Mouse (Mus musculus) lung, embryonic 15.5 days (tissue): ENCODE data around the gene Adora2b. TPM values are rescaled to one million over a fixed set of nuclear protein-coding genes. Genes with fewer than 3 reads are reported as not detected.

Experiments
- ATAC-seq: fragments of 200-750 bp; cut with Nextera tagmentation; 2 replicates; pipeline ENCODE4 v1.8.0; 2017; ENCODE audit warnings: moderate number of reproducible peaks, borderline replicate concordance; ENCODE audit not compliant: low FRiP score, low TSS enrichment; ENCODE audit errors: extremely low read depth
- H3K27ac ChIP-seq: fragments of 300-500 bp; sonication (generic); 2 replicates; pipeline ENCODE4 v1.5.1; 2015; ENCODE audit warnings: moderate library complexity, mild to moderate bottlenecking, inconsistent platforms
- H3K27me3 ChIP-seq: fragments of 300-500 bp; sonication (generic); 2 replicates; pipeline ENCODE4 v1.6.1; 2015; ENCODE audit warnings: inconsistent platforms
- H3K36me3 ChIP-seq: fragments of 300-500 bp; sonication (generic); 2 replicates; pipeline ENCODE4 v1.6.1; 2015; ENCODE audit warnings: inconsistent platforms
- H3K4me1 ChIP-seq: fragments of 300-500 bp; sonication (generic); 2 replicates; pipeline ENCODE4 v1.6.1; 2015; ENCODE audit warnings: inconsistent platforms
- H3K4me2 ChIP-seq: fragments of 300-500 bp; sonication (generic); 2 replicates; pipeline ENCODE4 v1.6.1; 2015; ENCODE audit warnings: inconsistent platforms, mild to moderate bottlenecking, moderate library complexity
- H3K4me3 ChIP-seq: fragments of 300-500 bp; sonication (generic); 2 replicates; pipeline ENCODE4 v1.5.1; 2015; ENCODE audit warnings: mild to moderate bottlenecking, inconsistent platforms
- H3K9ac ChIP-seq: fragments of 300-500 bp; sonication (generic); 2 replicates; pipeline ENCODE4 v1.6.1; 2015; ENCODE audit warnings: inconsistent platforms
- H3K9me3 ChIP-seq: fragments of 300-500 bp; sonication (generic); 2 replicates; pipeline ENCODE4 v1.6.1; 2016; ENCODE audit warnings: inconsistent platforms
- WGBS: fragments of 180-500 bp; shearing (Covaris S2); methylation state at CpG from one replicate; pipeline ENCODE4 v1.1.7; 2015; 5-methylcytosine and 5-hydroxymethylcytosine counted together
- polyA plus RNA-seq: library from polyadenylated mRNA; unstranded; fragments of >200 nt; fragmentation: Nextera tagmentation; extraction: Ambion mirVana; gene quantifications from 2 replicates; pipeline ENCODE4 v1.2.1, GENCODE M21; 2015

The Adora2b gene
- polyA plus RNA-seq, 1 experiment from 2014 or later = 3.2 TPM

GRCm38 (mm10) chr11:62224797-62225196 is 24.0 kb upstream of the Adora2b start:
- Histone ChIP-seq H3K9ac (no peak overlapping the region), H3K27me3 (no peaks in the 10 kb centered on the region), H3K4me1 (no peaks in the 10 kb centered on the region), H3K36me3 (no peaks in the 10 kb centered on the region), H3K4me2 (no peak overlapping the region), H3K4me3 (no peak overlapping the region), H3K27ac (no peak overlapping the region), H3K9me3 (no peaks in the 10 kb centered on the region)
- no peak for ATAC-seq
- WGBS = 49% methylated on average over 4 of the region's 4 CpGs

GRCm38 (mm10) chr11:62240631-62241261 is 8.0 kb upstream of the Adora2b start:
- Histone ChIP-seq H3K4me1 (no peaks in the 10 kb centered on the region), H3K4me3 (no peak overlapping the region), H3K27me3 (no peaks in the 10 kb centered on the region), H3K9me3 (no peaks in the 10 kb centered on the region), H3K9ac (no peak overlapping the region), H3K27ac (no peak overlapping the region), H3K4me2 (no peak overlapping the region), H3K36me3 (no peaks in the 10 kb centered on the region)
- 51% methylated on average over 12 of the region's 12 CpGs for WGBS
- ATAC-seq = no peak

GRCm38 (mm10) chr11:62243871-62244270 is 4.9 kb upstream of the Adora2b start:
- H3K4me2 ChIP-seq = no peak overlapping the region
- H3K4me1 ChIP-seq = peaks cover 4% of the 10 kb centered on the region; the same call in 1 of the 2 replicates
- no peak for ATAC-seq
- 82% methylated on average over 8 of the region's 8 CpGs for WGBS
- H3K27me3 ChIP-seq = peaks cover 14% of the 10 kb centered on the region; the same call in 1 of the 2 replicates
- H3K9me3 ChIP-seq = no peaks in the 10 kb centered on the region
- H3K9ac ChIP-seq = no peak overlapping the region
- no peak overlapping the region for H3K27ac ChIP-seq
- H3K4me3 ChIP-seq = no peak overlapping the region
- no peaks in the 10 kb centered on the region for H3K36me3 ChIP-seq

- Histone ChIP-seq H3K9ac (no peak overlapping the region), H3K4me2 (no peak overlapping the region), H3K27ac (no peak overlapping the region), H3K36me3 (no peaks in the 10 kb centered on the region), H3K4me3 (no peak overlapping the region), H3K9me3 (no peaks in the 10 kb centered on the region), H3K27me3 (peaks cover 20% of the 10 kb centered on the region; the same call in 1 of the 2 replicates), H3K4me1 (peaks cover 10% of the 10 kb centered on the region)
- ATAC-seq = no peak
- WGBS = 84% methylated on average over 4 of the region's 4 CpGs
These were observed 4.3 kb upstream of the Adora2b start for GRCm38 (mm10) chr11:62244471-62244870.

- Histone ChIP-seq H3K9me3 (no peaks in the 10 kb centered on the region), H3K27me3 (peaks cover 36% of the 10 kb centered on the region; the same call in 1 of the 2 replicates), H3K4me3 (peak overlapping the region; percentile 61), H3K27ac (peak overlapping the region; percentile 80; the same call in 1 of the 2 replicates), H3K4me2 (peak overlapping the region; percentile 100), H3K9ac (peak overlapping the region; percentile 40), H3K36me3 (no peaks in the 10 kb centered on the region), H3K4me1 (peaks cover 27% of the 10 kb centered on the region)
- ATAC-seq = no peak
- 31% methylated on average over 18 of the region's 18 CpGs for WGBS
These were observed 904 bp upstream of the Adora2b start for GRCm38 (mm10) chr11:62247759-62248400.

- peak overlapping the region; percentile 61 for H3K4me3 ChIP-seq
These were observed 668 bp downstream of the Adora2b start for GRCm38 (mm10) chr11:62249266-62250037.

GRCm38 (mm10) chr11:62251047-62251446 is 2.3 kb downstream of the Adora2b start:
- Histone ChIP-seq H3K27me3 (peaks cover 36% of the 10 kb centered on the region; the same call in 1 of the 2 replicates), H3K27ac (no peak overlapping the region), H3K4me1 (peaks cover 27% of the 10 kb centered on the region), H3K4me3 (no peak overlapping the region), H3K9me3 (no peaks in the 10 kb centered on the region), H3K36me3 (no peaks in the 10 kb centered on the region), H3K9ac (no peak overlapping the region), H3K4me2 (peak overlapping the region; percentile 10; the same call in 1 of the 2 replicates)
- WGBS = 40% methylated on average over 11 of the region's 11 CpGs
- ATAC-seq = no peak

More at GRCm38 (mm10) chr11:62249266-62250037, 668 bp downstream of the Adora2b start:
- peaks cover 27% of the 10 kb centered on the region for H3K4me1 ChIP-seq
- H3K27ac ChIP-seq = no peak overlapping the region
- H3K9ac ChIP-seq = peak overlapping the region; percentile 40
- ATAC-seq = 0 out of 2 replicates have a peak, but pooled peaks have one; percentile 16
- H3K4me2 ChIP-seq = peak overlapping the region; percentile 100
- H3K9me3 ChIP-seq = no peaks in the 10 kb centered on the region
- peaks cover 36% of the 10 kb centered on the region; the same call in 1 of the 2 replicates for H3K27me3 ChIP-seq
- 3% methylated on average over 35 of the region's 35 CpGs for WGBS
- no peaks in the 10 kb centered on the region for H3K36me3 ChIP-seq

- Histone ChIP-seq H3K27ac (no peak overlapping the region), H3K4me2 (no peak overlapping the region), H3K27me3 (peaks cover 25% of the 10 kb centered on the region; the same call in 1 of the 2 replicates), H3K9me3 (no peaks in the 10 kb centered on the region), H3K9ac (no peak overlapping the region), H3K4me3 (no peak overlapping the region), H3K36me3 (no peaks in the 10 kb centered on the region), H3K4me1 (peaks cover 23% of the 10 kb centered on the region)
- ATAC-seq = no peak
- WGBS = 56% methylated on average over 5 of the region's 5 CpGs
These were observed 4.6 kb downstream of the Adora2b start for GRCm38 (mm10) chr11:62253380-62253779.

GRCm38 (mm10) chr11:62259214-62259613 is 10.4 kb downstream of the Adora2b start:
- Histone ChIP-seq H3K9ac (no peak overlapping the region), H3K27ac (no peak overlapping the region), H3K36me3 (no peaks in the 10 kb centered on the region), H3K4me3 (no peak overlapping the region), H3K27me3 (peaks cover 5% of the 10 kb centered on the region; the same call in 1 of the 2 replicates), H3K4me2 (no peak overlapping the region), H3K9me3 (no peaks in the 10 kb centered on the region), H3K4me1 (peaks cover 12% of the 10 kb centered on the region; the same call in 1 of the 2 replicates)
- ATAC-seq = no peak
- WGBS = 44% methylated on average over 5 of the region's 5 CpGs

- no peak overlapping the region for H3K4me3 ChIP-seq
- no peaks in the 10 kb centered on the region for H3K36me3 ChIP-seq
- no peak for ATAC-seq
- H3K4me2 ChIP-seq = no peak overlapping the region
- 54% methylated on average over 7 of the region's 7 CpGs for WGBS
- H3K9ac ChIP-seq = no peak overlapping the region
- H3K9me3 ChIP-seq = no peaks in the 10 kb centered on the region
- H3K27me3 ChIP-seq = peaks cover 5% of the 10 kb centered on the region; the same call in 1 of the 2 replicates
- no peak overlapping the region for H3K27ac ChIP-seq
- H3K4me1 ChIP-seq = peaks cover 12% of the 10 kb centered on the region; the same call in 1 of the 2 replicates
These were observed 14.8 kb downstream of the Adora2b start for GRCm38 (mm10) chr11:62263599-62263998.

- no peak overlapping the region for H3K4me3 ChIP-seq
- H3K9me3 ChIP-seq = no peaks in the 10 kb centered on the region
- ATAC-seq = no peak
- H3K4me1 ChIP-seq = peaks cover 12% of the 10 kb centered on the region; the same call in 1 of the 2 replicates
- H3K27ac ChIP-seq = no peak overlapping the region
- H3K36me3 ChIP-seq = no peaks in the 10 kb centered on the region
- no peak overlapping the region for H3K4me2 ChIP-seq
- peaks cover 5% of the 10 kb centered on the region; the same call in 1 of the 2 replicates for H3K27me3 ChIP-seq
- 47% methylated on average over 7 of the region's 7 CpGs for WGBS
- no peak overlapping the region for H3K9ac ChIP-seq
These were observed 15.2 kb downstream of the Adora2b start for GRCm38 (mm10) chr11:62264018-62264417.
